Mouse (Mus musculus) embryonic fibroblast, embryonic 13.5 days (primary cell): Measurements from ENCODE around the gene Atxn2l. TPM values are rescaled to one million over a fixed set of nuclear protein-coding genes. Genes with fewer than 3 reads are reported as not detected.

Experiments used
- H3K27ac ChIP-seq: 2 replicates; pipeline ENCODE4 v1.5.1; 2012; ENCODE audit warnings: low read length, control low read depth, inconsistent platforms; ENCODE audit not compliant: insufficient read depth
- H3K4me1 ChIP-seq: 2 replicates; pipeline ENCODE4 v1.6.1; 2011; ENCODE audit warnings: low read length; ENCODE audit not compliant: control insufficient read depth, insufficient read depth
- H3K4me3 ChIP-seq: 2 replicates; pipeline ENCODE4 v1.5.1; 2011; ENCODE audit warnings: mild to moderate bottlenecking, control low read depth, low read length; ENCODE audit not compliant: insufficient read depth
- CTCF ChIP-seq: IDR thresholded peaks from 2 replicates; pipeline ENCODE4 v1.5.1; 2011; ENCODE audit warnings: mild to moderate bottlenecking, control low read depth, low read length, moderate library complexity, borderline replicate concordance; ENCODE audit not compliant: insufficient read depth
- POLR2A ChIP-seq: IDR thresholded peaks from 2 replicates; pipeline ENCODE4 v1.6.1; 2011; ENCODE audit warnings: low read depth, mild to moderate bottlenecking, control low read depth, low read length, moderate library complexity
- polyA plus RNA-seq: library from polyadenylated mRNA; stranded (reverse); fragments of >200 nt; gene quantifications from 2 replicates; pipeline ENCODE4 v1.2.4, GENCODE M21; 2011; ENCODE audit warnings: low read depth; ENCODE audit not compliant: missing spikeins, insufficient read length

The Atxn2l gene
- polyA plus RNA-seq, 1 experiment, result 149 TPM

- Histone ChIP-seq H3K4me1 (no peaks in the 10 kb centered on the region), H3K4me3 (no peak overlapping the region), H3K27ac (no peak overlapping the region)
- TF ChIP-seq POLR2A, result no peak
- no peak for TF ChIP-seq CTCF
These were observed 46.6 kb downstream of the Atxn2l start for GRCm38 (mm10) chr7:126456382-126457266.

- Histone ChIP-seq H3K4me3 (no peak overlapping the region), H3K4me1 (no peaks in the 10 kb centered on the region), H3K27ac (no peak overlapping the region)
- TF ChIP-seq CTCF, result no peak
- no peak for TF ChIP-seq POLR2A
These were observed 48.0 kb downstream of the Atxn2l start for GRCm38 (mm10) chr7:126455242-126455641.

GRCm38 (mm10) chr7:126453861-126454260 is 49.4 kb downstream of the Atxn2l start:
- Histone ChIP-seq H3K4me3 (no peak overlapping the region), H3K27ac (no peak overlapping the region), H3K4me1 (no peaks in the 10 kb centered on the region)
- no peak for TF ChIP-seq CTCF
- no peak for TF ChIP-seq POLR2A

GRCm38 (mm10) chr7:126452244-126452643 is 51.0 kb downstream of the Atxn2l start:
- Histone ChIP-seq H3K4me3 (no peak overlapping the region), H3K4me1 (no peaks in the 10 kb centered on the region), H3K27ac (no peak overlapping the region)
- TF ChIP-seq POLR2A (no peak), CTCF (no peak)

GRCm38 (mm10) chr7:126450641-126451040 is 52.6 kb downstream of the Atxn2l start:
- no peaks in the 10 kb centered on the region for H3K4me1 ChIP-seq
- H3K4me3 ChIP-seq, result no peak overlapping the region
- no peak for TF ChIP-seq POLR2A
- TF ChIP-seq CTCF, result no peak
- H3K27ac ChIP-seq, result no peak overlapping the region

GRCm38 (mm10) chr7:126449991-126450390 is 53.2 kb downstream of the Atxn2l start:
- no peaks in the 10 kb centered on the region for H3K4me1 ChIP-seq
- TF ChIP-seq POLR2A, result no peak
- no peak for TF ChIP-seq CTCF
- no peak overlapping the region for H3K27ac ChIP-seq
- H3K4me3 ChIP-seq, result no peak overlapping the region

- Histone ChIP-seq H3K4me1 (no peaks in the 10 kb centered on the region), H3K4me3 (no peak overlapping the region), H3K27ac (no peak overlapping the region)
- no peak for TF ChIP-seq CTCF
- TF ChIP-seq POLR2A, result no peak
These were observed 54.8 kb downstream of the Atxn2l start for GRCm38 (mm10) chr7:126448481-126448880.

- no peaks in the 10 kb centered on the region for H3K4me1 ChIP-seq
- TF ChIP-seq POLR2A (no peak), CTCF (no peak)
- no peak overlapping the region for H3K4me3 ChIP-seq
- H3K27ac ChIP-seq, result no peak overlapping the region
These were observed 57.0 kb downstream of the Atxn2l start for GRCm38 (mm10) chr7:126446217-126446616.

- no peak overlapping the region for H3K27ac ChIP-seq
- TF ChIP-seq CTCF (no peak), POLR2A (no peak)
- no peak overlapping the region for H3K4me3 ChIP-seq
- no peaks in the 10 kb centered on the region for H3K4me1 ChIP-seq
These were observed 58.0 kb downstream of the Atxn2l start for GRCm38 (mm10) chr7:126445104-126445815.

- H3K27ac ChIP-seq, result no peak overlapping the region
- no peak overlapping the region for H3K4me3 ChIP-seq
- no peaks in the 10 kb centered on the region for H3K4me1 ChIP-seq
- TF ChIP-seq POLR2A (no peak), CTCF (no peak)
These were observed 58.7 kb downstream of the Atxn2l start for GRCm38 (mm10) chr7:126444536-126444935.

GRCm38 (mm10) chr7:126443997-126444396 is 59.2 kb downstream of the Atxn2l start:
- Histone ChIP-seq H3K27ac (no peak overlapping the region), H3K4me3 (no peak overlapping the region), H3K4me1 (no peaks in the 10 kb centered on the region)
- TF ChIP-seq POLR2A (no peak), CTCF (no peak)

Other genes with a start within 250 kb of the Atxn2l start
- gene Sbk1, start 230.8 kb downstream of the Atxn2l start, polyA plus RNA-seq, result 4.6 and 5.8 TPM in 2 replicates
- gene Lat, start 133.9 kb downstream of the Atxn2l start, polyA plus RNA-seq, result 0.35 and 0.75 TPM in 2 replicates
- gene Spns1, start 126.0 kb downstream of the Atxn2l start, polyA plus RNA-seq, result 34.6 and 40.2 TPM in 2 replicates
- gene Nfatc2ip, start 106.7 kb downstream of the Atxn2l start, polyA plus RNA-seq, result 4.4 and 7.4 TPM in 2 replicates
- not detected in 2 replicates for gene Cd19, start 88.5 kb downstream of the Atxn2l start, polyA plus RNA-seq
- 13.3 and 20.6 TPM in 2 replicates for gene Rabep2, start 74.7 kb downstream of the Atxn2l start, polyA plus RNA-seq
- gene Atp2a1, start 40.3 kb downstream of the Atxn2l start, polyA plus RNA-seq, result not detected in 2 replicates
- 27.7 and 31.3 TPM in 2 replicates for gene Sh2b1, start 28.0 kb downstream of the Atxn2l start, polyA plus RNA-seq
- 71.4 and 77.9 TPM in 2 replicates for gene Tufm, start 16.1 kb downstream of the Atxn2l start, polyA plus RNA-seq
- gene Eif3c, start 63.0 kb upstream of the Atxn2l start, polyA plus RNA-seq, result 413 and 481 TPM in 2 replicates
- 9.3 and 10.0 TPM in 2 replicates for gene Apobr, start 81.5 kb upstream of the Atxn2l start, polyA plus RNA-seq
- gene Cln3, start 82.4 kb upstream of the Atxn2l start, polyA plus RNA-seq, result 12.4 and 16.7 TPM in 2 replicates
- not detected in 2 replicates for gene Il27, start 91.5 kb upstream of the Atxn2l start, polyA plus RNA-seq
- 179 and 208 TPM in 2 replicates for gene Nupr1, start 127.4 kb upstream of the Atxn2l start, polyA plus RNA-seq
- 17.7 and 30.3 TPM in 2 replicates for gene Sgf29, start 145.9 kb upstream of the Atxn2l start, polyA plus RNA-seq
- gene Sult1a1, start 173.0 kb upstream of the Atxn2l start, polyA plus RNA-seq, result 0.95 TPM in 1 of 2 replicates, not detected in the other
- 56.5 and 84.6 TPM in 2 replicates for gene Bola2, start 192.0 kb upstream of the Atxn2l start, polyA plus RNA-seq
- 5.7 and 8.7 TPM in 2 replicates for gene Slx1b, start 192.3 kb upstream of the Atxn2l start, polyA plus RNA-seq
- gene Coro1a, start 204.3 kb upstream of the Atxn2l start, polyA plus RNA-seq, result 1.0 and 6.5 TPM in 2 replicates